Mouse (Mus musculus): ENCODE data around the gene Rap2a.
A peak's percentile ranks its signal among the peaks of the same experiment; 100 is the strongest.

Gene Rap2a

DNA sequence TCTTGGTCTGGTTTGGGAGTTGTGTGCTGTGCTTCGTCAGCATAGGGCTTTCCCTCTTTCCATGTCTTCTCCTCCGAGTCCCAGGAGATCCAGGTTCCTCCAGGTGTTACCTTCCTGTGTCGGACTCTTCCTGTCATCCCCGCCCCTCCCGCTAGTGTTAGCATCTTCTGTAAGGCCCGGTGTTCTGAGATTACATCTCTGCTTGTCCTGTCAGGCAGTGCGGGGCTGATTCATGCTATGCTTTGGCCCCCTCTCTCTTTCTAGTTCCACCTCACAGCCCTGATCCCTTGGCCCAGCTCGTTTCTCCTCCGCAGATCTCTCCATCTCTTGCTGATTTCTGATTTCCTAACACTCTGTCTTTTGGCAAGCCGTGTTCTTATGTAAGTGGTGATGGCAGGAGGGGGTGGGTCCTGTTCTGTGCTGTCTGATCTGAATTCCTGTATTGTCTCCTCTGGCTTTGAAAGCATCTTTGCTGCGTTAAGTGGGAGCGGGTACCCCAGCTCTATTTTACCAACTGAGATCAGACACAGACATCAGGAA, 21.8 kb downstream of the Rap2a start:
- no peak for DNase-seq

DNA sequence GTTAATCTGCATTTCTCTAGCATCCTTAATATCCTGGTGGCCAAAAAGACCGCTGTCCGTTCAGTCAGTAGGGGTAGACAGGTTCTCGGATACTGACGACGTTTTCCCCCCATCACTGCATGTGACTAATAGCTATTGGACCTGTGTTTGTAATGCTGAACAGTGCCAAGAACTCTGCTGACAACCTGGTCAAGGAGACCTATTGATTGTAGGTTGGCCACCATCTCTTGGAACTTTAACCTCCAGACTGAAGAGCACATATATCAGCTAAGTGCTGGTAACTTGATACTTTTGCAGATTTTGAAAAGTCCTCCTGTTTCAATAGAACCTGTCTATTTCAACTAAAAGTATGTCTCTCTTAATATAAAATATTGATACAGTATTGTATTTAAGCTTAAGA, 22.5 kb downstream of the Rap2a start:
- DNase-seq: no peak

DNA sequence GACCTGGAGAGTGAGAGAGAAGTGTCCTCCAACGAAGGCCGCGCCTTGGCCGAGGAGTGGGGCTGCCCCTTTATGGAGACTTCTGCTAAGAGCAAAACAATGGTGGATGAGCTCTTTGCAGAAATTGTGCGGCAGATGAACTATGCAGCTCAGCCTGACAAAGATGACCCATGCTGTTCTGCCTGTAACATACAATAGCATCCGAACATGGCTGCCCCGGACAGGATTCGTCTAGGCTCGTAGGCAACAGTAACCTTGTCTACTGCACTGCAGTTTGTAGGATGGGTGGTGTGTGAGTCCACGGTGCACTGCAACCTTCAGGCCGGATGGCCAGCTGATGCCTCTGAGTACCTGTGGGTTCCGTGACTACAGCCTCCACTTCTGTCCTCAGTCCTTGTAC, 25.4 kb downstream of the Rap2a start:
- no peak for DNase-seq

DNA sequence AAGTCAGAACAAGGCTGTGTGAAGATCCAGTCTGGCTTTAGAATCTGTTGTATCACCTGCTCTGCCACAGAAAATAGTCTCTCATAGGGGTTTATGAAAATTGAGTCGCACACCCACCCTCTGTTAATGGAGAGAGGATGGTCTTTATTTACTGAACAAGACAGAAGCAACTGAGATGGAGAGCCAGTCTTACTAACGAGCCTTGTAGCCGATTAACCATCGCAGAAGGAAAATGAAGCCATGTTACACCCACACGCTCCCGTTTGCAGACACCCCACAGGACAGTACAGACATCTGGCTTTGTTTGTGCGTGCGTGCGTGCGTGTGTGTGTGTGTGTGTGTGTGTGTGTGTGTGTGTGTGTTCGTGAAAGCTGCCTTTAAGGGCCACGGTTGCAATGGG, 26.2 kb downstream of the Rap2a start:
- no peak for DNase-seq

DNA sequence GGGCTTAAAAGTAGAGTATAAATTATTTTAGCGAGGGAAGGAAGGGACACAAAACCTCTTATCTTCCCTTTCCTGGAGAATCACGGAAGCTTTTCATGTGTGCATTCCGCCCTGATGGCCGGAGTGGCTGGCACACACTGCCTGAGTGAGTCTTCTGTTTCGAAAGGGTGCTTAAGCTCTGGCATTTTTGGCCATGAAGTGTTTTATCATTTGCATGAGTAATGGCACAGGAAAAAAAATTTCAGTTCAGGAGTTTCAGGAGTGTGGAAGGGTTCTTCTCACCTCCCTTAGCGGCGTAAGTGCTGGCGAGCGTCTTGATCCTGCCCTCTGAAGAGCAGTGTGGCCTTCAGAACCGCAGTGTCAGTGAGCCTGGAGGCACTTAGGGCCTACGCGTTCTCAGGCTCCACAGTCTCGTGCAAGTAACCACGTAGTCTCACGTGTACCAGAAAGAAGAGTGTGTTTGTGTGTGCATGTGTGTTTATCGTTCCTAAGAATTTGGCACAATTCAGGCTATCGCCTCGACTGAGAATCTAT, 26.8 kb downstream of the Rap2a start:
- DNase-seq: no peak

DNA sequence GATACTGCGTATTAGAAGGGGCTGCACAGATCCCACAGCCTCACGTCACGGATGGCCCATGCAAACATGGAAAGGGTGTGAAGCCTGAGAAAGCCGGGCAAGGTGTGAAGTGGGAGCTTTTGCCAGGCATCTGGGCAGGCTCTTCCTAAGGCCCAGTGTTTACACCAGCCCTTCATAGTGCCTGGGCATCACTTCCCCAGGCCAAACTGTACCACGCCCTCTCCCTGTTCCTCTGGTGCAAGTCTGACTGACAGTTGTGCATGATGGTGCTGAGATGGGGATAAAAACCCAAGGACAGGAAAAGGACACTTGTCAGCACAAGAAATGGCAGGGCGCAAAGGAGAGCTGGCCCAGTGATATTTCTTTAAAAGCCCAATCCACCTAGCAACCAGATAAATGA, 27.7 kb downstream of the Rap2a start:
- no peak for DNase-seq

DNA sequence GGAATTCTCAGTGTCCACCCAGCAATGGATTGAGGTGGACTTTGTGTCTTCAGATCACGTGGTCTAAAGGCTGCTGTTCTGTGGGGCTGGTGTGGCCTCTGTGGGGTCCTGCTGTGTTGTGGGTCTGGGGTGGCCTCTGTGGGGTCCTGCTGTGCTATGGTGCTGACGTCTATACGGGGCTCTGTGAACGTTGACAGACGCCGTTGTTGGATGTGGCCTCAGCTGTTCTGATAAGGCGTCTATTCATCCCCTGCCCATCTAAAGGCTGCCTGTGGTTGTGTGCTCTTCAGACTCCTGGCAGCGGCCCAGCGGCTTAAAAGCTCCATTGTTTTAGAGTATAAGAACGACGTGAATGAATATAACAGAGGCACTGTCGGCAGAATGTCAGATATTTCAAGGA, 29.3 kb downstream of the Rap2a start:
- no peak for DNase-seq

DNA sequence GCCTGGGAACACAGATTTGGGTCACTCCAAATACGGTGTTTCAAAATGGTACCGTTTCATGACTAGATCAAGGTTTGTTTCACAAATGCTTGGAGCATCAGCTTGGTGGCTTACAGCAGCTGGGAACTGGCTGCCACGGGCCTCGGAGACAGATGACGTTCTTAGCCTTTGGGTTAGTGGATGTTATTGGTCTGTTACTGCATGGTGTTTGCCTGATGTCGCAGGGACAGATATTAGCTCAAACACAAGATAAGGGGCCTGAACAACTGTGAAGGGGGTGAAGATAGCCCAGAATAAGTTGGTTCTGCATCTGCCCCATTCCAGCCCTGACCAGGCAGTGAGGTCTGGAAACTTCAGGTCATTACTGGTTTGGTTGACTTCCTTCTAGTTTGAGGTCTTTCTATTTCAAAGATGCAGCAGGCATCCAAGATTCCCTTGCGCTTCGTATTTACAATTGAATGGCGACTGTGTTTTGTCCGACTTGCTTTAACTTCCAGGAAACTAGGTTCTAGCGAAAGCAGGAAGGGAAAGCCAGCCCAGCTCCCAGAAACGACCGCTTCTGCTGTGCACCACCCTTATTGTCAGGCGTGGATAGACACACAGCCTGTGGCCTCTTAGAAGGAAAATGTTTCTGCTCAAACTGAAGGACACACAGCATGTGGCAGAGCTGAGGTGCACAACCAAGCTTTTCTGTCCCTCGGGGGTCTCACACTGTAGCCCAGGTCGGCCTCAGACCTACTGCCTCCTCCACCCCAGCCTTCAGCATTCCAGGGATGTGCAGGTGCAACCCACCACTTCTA, 30.5 kb downstream of the Rap2a start:
- no peak for DNase-seq

DNA sequence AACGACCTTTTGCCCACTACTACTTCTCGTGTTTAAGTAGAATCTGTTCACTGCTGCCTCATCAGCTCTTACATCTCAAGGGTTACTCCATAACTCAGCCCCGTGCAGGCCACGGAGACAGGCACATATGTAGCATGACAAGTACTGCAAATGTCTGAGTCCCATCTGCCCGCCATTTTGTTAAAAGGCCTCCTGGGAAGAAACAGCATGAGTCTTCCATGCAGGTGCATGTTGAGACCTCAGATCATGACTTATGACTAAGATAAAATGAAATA, 31.1 kb downstream of the Rap2a start:
- no peak for DNase-seq

DNA sequence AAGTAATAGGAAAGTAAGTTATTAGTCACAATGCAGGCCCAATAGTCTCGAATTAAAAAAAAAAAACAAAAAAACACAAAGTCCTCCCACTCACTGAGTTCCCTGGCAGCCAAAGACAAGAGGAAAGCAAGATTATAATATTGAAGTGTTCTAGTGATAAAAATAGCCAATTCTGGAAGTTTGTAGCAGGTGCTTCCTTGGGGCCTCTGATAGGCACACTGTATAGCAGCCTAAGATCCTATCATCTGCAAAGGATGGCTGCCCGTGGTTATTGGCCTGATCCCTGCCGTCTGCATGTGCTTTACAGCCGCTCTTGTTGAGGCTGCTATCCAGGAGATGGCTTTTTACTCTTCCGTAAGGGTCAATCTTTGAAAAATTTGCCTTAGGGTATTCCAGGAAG, 33.6 kb downstream of the Rap2a start:
- no peak for DNase-seq

DNA sequence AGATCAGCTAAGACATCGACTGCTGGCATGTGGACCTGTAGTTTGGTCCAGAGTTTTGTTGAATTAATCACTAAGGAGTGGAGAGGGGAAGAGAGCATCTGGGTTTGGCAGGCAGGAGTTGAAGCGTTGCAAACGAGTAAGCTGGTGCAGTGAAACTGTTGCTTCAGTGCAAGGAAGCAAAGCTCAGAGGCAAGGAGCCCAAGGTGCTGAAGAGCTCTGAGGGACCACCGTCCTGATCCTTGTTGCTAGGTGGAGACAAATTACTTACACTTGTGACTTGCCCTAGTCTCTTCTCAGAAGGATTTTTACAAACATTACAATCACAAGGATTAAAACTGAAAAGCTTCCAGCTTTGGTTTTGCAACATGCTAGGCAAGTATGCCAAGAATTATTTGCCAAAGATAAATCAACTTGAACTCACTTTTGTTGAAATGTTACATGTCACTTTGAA, 36.6 kb downstream of the Rap2a start:
- no peak for DNase-seq

DNA sequence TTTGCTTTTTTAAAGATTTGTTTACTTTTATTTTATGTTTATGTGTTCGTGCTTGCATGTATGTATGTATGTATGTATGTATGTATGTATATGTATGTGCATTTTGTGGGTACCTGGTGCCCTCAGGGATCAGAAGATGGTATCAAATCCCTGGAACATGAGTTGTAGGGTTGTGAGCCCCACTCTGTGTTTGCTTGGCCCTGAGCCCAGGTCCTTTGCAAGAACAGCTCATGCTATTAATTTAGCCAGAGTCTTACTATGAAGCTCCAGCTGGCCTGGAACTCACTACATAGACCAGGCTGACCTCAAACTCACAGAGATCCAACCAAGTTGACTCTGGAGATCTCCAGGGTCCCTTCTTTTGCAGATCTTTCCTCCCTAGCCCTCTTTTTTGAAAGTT, 37.1 kb downstream of the Rap2a start:
- peak; percentile 42 to 52 for DNase-seq

DNA sequence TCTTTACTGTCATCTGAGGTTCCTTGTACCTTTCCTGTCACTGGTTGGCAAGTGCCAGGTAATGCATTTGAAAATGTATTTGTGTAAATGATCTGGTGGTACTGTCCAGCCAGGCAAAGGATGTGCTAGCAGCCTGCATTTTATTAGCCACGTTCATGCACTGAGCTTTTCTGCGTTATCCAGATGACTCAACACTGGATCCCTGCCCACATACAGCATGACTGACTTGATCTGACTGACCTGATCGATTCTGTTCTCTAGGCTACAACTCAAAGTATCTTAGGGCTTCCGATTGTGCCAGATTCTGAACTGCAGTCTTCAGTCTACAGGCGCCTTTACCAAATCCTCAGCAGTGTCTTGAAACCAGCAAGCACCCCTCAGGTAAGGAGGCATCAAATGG, 40.5 kb downstream of the Rap2a start:
- DNase-seq: no peak

DNA sequence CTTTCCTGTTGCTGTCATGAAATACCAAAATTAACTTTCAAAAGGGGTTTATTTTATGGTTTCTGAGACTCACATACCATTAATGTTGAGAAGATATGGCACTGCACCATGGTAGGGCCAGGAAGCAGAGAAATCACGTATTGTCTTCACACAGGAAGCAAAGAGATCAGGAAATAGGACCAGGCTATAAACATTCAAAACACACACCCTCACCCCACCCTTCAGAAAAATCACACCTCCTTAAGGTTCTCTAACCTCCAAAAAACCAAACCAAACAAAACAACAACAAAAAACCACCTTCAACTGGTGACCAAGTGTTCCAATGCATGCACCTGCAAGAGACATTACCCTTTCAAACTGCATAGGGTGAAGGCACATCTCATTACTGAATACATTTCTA, 41.7 kb downstream of the Rap2a start:
- no peak for DNase-seq

DNA sequence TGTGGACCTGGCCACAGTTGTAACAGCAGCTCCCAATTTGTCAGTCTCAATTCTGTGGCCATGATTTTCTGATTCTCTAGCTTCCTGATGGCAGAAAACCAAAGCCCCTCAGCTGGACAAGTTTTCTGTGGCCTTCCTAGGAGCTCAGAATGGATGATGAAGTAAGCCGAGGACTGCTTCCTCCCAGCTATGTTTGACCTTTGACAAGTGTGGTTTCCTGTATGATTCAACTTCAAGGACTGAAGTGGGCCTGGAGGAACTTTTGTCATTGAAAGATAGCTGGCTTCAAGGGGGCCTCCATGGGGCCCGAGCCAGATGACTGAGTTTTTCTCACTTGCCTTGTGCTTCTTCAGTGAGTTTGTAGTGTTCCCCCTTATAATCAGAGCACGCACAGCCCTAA, 42.6 kb downstream of the Rap2a start:
- DNase-seq: no peak

DNA sequence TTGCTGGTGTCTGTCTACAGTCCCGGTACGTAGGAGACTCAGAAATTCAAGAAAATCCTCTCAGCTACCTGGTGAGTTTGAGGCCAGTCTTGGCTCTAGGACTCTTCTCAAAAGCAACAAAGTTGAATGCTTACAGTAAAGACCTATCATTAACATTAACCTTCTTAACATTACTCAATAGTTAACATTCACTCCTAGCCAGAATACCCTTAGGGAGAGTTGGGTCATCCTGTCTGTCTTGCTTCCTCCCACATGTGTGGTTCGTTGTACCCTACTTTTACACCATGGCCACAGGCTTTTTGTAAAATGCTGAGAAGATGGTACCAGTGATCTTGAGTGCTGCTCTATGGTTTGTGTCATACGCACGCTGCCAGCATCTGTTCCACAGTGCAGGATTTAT, 45.1 kb downstream of the Rap2a start:
- DNase-seq: no peak

DNA sequence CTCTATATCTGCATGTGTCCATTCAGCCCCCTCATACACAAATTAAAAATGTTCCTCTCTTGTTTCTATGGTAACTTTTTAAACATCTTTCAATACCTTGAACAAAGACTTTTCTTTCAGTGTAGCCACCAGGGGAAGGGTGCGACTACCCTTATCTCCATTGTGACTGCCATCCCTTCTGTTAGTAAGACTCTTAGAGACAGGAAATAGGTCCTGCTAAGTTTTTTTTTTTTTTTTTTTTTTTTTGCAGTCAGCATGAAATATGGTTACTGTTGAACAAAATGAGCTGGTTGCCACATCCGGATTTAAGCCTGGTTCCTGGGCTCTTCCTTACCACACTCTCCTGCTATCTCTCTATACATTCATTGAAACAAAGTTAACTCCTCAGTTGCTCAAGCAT, 47.4 kb downstream of the Rap2a start:
- no peak for DNase-seq

DNA sequence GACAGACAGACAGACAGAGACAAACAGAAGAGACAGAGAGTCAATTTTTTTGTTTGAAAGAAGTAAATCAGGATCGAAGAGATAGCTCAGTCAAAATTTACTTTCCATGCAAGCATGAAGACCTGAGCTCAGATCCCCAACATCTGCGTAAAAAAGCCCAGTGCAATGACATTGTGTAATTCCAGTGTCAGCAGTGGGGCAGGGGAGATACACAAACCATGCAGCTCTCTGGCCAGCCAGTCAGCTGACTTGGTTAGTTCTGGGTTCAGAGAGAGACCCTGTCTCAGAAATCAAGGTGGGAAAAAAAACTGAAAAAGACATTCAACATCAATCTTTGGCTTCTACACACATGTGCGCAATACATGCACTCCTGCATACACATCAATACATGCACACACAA, 55.1 kb downstream of the Rap2a start:
- DNase-seq: no peak

DNA sequence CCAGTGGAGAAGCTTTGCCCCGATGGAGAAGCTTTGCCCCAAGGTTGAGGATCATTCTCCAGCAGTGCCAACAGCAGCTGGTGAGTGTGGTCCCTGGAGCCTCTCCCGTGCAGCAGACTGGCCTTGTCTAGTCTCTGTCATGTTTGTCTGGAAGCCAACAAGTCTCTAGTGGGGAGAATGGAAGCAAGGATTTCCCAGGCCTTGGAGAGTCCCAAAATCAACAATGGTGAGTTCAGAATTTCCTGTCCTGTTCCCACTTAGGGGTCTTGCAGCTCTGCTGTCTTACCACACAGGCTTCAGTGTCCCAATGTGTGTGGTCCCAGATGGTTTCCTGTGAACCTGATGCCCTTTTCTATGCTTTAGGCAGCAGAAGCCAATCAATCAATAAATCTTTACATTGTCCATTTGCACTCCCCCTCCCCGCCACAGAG, 56.6 kb downstream of the Rap2a start:
- DNase-seq: no peak

DNA sequence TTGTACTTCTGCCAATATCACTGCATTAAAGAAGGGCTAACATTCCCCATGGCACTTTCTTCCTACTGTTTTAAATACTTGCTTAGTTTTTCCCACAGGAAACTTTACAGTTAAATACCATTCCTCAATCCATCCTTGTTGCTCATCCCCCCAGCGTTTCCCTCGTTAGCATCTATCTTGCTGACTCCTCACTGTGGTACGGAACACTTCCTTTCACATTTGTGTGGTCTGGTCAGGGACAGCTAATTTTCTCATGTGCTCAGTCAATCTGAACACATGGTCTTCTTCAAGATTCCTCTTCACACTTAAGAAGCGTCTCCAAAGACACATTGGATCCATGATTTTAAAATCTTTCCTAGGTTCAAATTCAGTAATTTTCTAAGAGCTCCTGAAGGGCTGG, 57.2 kb downstream of the Rap2a start:
- DNase-seq: no peak

DNA sequence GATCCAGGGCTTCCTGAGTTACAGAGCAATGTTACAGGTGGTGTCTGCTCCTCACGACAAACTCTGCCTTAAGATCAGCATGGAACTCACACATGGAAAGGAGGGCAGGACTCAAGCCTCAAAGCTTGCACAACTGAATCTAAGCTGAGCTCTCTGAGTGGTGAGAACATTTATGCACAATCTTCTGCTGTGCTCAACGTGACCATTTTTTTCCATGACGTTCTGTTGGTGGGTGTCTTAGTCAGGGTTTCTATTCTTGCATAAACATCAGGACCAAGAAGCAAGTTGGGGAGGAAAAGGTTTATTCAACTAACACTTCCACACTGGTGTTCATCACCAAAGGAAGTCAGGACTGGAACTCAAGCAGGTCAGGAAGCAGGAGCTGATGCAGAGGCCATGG, 57.7 kb downstream of the Rap2a start:
- no peak for DNase-seq

DNA sequence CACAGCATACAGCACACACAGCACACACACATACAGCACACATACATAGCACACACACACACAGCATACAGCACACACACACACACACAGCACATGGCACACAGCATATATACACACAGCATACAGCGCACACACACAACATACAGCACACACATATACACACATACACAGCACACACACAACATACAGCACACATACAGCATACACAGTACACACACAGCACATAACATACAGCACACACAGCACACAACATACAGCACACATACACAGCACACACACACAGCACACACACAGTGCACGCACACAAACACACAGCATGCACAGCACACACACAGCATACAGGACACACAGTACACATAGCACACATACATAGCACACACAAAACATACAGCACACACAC, 60.9 kb downstream of the Rap2a start:
- no peak for DNase-seq

DNA sequence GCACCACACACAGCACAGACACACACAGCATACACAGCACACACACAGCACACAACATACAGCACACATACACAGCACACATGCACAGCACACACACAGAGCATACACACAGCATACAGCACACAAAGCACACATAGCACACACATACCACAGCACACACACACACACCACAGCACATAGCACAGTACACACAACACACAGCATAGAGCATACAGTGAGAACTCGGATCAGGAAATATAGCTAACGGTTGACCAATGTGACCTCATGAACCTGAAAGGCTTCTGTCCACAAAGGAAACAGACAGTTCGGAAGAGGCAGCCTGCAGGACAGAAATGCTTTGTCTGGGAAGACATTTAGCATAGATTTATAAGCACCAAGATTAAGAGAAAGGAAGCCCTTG, 61.4 kb downstream of the Rap2a start:
- DNase-seq: no peak

DNA sequence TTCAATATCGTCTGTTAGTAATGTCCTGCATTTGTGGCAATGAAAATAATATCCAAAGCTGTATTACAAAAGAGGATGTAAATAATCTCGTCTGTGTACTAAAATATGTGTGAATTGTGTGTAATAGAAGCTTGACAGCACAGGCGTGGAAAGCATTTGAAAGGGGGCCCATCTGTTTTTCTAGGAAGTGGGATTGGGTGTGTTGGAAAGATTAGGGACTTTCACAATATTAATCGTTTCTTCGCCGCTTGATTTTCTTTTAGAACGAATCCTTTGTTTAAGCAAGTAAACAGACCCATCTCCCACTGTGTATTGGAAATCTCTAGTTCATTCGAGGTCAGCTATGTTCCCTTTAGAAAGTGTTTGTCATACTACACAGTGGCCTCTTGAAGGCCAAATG, 64.2 kb downstream of the Rap2a start:
- no peak for DNase-seq

DNA sequence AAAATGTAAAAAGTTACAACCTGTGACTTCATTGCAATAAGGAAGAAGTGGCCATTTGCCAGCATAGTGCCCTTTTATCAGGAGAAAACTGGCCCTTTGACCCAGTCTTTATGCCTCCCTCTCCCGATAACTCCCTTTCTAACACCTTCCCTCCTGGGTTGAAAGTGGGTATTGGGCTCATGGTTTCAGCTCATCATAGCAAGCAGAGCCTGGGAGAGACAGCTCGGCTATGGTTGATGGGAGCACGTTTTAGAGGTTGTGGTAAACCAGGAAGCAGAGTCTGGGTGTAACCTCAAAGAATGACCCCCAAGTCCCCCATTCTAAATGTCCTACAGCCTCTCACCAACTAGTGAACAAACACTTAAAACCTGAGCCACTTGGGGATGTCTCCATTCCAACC, 64.7 kb downstream of the Rap2a start:
- no peak for DNase-seq

All from kidney, postnatal 25 days (tissue).